8 mouse cellular contexts compared by ENCODE assay signal in the genomic region with DNA sequence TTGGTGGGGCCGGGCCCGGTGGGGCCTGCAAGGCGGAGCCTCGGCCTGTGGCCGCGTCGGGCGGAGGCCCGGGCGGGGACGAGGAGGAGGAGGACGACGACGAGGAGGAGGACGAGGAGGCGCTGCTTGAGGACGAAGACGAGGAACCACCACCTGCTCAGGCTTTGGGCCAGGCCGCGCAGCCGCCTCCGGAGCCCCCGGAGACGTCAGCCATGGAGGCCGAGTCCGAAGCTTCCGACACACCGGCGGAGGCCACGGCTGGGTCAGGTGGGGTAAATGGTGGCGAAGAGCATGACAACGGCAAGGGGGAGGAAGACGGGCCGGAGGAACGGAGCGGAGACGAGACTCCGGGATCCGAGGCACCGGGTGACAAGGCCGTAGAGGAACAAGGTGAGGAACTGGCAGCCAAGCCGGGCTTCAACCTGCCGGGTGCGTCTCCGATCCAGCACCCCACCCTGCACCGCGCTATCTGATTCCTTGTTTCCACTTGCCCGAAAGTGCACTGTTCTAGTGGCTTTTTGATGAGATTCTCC. TPM values are rescaled to one million over a fixed set of nuclear protein-coding genes. Genes with fewer than 3 reads are reported as not detected.
DNase-seq lines count a peak whose midpoint lies in the region; ATAC-seq lines count a peak whose summit lies in the region.

No protein-coding gene starts in this region.

- peaks cover 28% of the 10 kb centered on the region for H3K4me1 ChIP-seq in lung, embryonic 16.5 days (replicated peaks; ENCODE audit: control insufficient read depth, insufficient read depth, low read length)
- H3K4me1 ChIP-seq in hindbrain, embryonic 14.5 days (replicated peaks; ENCODE audit: control insufficient read depth, insufficient read depth, low read length): peaks cover 47% of the 10 kb centered on the region
- H3K4me1 ChIP-seq in midbrain, embryonic 10.5 days: peaks cover 46% of the 10 kb centered on the region

- peaks cover 24% of the 10 kb centered on the region for H3K36me3 ChIP-seq in lung, embryonic 16.5 days (ENCODE audit: control insufficient read depth, insufficient read depth, low read length)
- H3K36me3 ChIP-seq in hindbrain, embryonic 14.5 days (replicated peaks; ENCODE audit: control insufficient read depth, insufficient read depth): peaks cover 31% of the 10 kb centered on the region
- peaks cover 58% of the 10 kb centered on the region for H3K36me3 ChIP-seq in midbrain, embryonic 10.5 days

- ATAC-seq in cerebellum, adult (ENCODE audit: insufficient number of reproducible peaks, low FRiP score, low TSS enrichment): peak; percentile 19; the same call in 1 of the 2 replicates
- peak; percentile 13 for ATAC-seq in lung, embryonic 16.5 days (ENCODE audit: low read depth)
- ATAC-seq in hindbrain, embryonic 14.5 days (ENCODE audit: low FRiP score): peak; percentile 28
- ATAC-seq in megakaryocyte progenitor cell, adult 5-6 weeks (replicated peaks; ENCODE audit: poor library complexity): no peak

- H3K27me3 ChIP-seq in lung, embryonic 16.5 days (ENCODE audit: control insufficient read depth, insufficient read depth, low read depth, low read length): no peaks in the 10 kb centered on the region
- H3K27me3 ChIP-seq in hindbrain, embryonic 14.5 days (ENCODE audit: control insufficient read depth, insufficient read depth, low read length): no peaks in the 10 kb centered on the region
- H3K27me3 ChIP-seq in midbrain, embryonic 10.5 days (ENCODE audit: low read depth, poor library complexity, severe bottlenecking): no peaks in the 10 kb centered on the region

- peak overlapping the region; percentile 100 for H3K4me3 ChIP-seq in lung, embryonic 16.5 days (ENCODE audit: low read length)
- H3K4me3 ChIP-seq in hindbrain, embryonic 14.5 days (replicated peaks; ENCODE audit: low read length): peak overlapping the region; percentile 90
- peak overlapping the region; percentile 100 for H3K4me3 ChIP-seq in midbrain, embryonic 10.5 days

- peak overlapping the region; percentile 90 for H3K4me2 ChIP-seq in lung, embryonic 16.5 days (ENCODE audit: low read depth, low read length)
- H3K4me2 ChIP-seq in hindbrain, embryonic 14.5 days (replicated peaks): peak overlapping the region; percentile 76

- DNase-seq in cerebellum, postnatal 14 days: no peak
- no peak for DNase-seq in lung, postnatal 4 days
- DNase-seq in hindbrain, embryonic 14.5 days (ENCODE audit: low spot score): no peak
- no peak for DNase-seq in midbrain, embryonic 10.5 days (ENCODE audit: low spot score)
- no peak for DNase-seq in urinary bladder, postnatal 10 days (ENCODE audit: low spot score)

- H3K9ac ChIP-seq in lung, embryonic 16.5 days (ENCODE audit: low read length): peak overlapping the region; percentile 98
- peak overlapping the region; percentile 90 for H3K9ac ChIP-seq in hindbrain, embryonic 14.5 days

- under 1% methylated on average over 48 of the region's 48 CpGs for WGBS in lung, embryonic 16.5 days
- under 1% methylated on average over 48 of the region's 48 CpGs for WGBS in hindbrain, embryonic 14.5 days
- under 1% methylated on average over 48 of the region's 48 CpGs for WGBS in midbrain, embryonic 10.5 days

- no peaks in the 10 kb centered on the region for H3K9me3 ChIP-seq in lung, embryonic 16.5 days (ENCODE audit: control insufficient read depth, low read length)
- no peaks in the 10 kb centered on the region for H3K9me3 ChIP-seq in hindbrain, embryonic 14.5 days (ENCODE audit: control insufficient read depth, low read length)
- no peaks in the 10 kb centered on the region for H3K9me3 ChIP-seq in midbrain, embryonic 10.5 days (replicated peaks)

- H3K27ac ChIP-seq in lung, embryonic 16.5 days (ENCODE audit: low read length): peak overlapping the region; percentile 99
- peak overlapping the region; percentile 96 for H3K27ac ChIP-seq in hindbrain, embryonic 14.5 days
- peak overlapping the region; percentile 98 for H3K27ac ChIP-seq in midbrain, embryonic 10.5 days (replicated peaks)

RNA-seq across cellular contexts. Expression of a gene that starts 0.7 kb away (rescaled TPM):
- polyA plus RNA-seq in lung, embryonic 16.5 days (2015; fragmentation: Nextera tagmentation; extraction: Ambion mirVana): 4.4 and 5.0 TPM in 2 replicates
- 8.0 and 8.4 TPM in 2 replicates for polyA plus RNA-seq in hindbrain, embryonic 14.5 days (2014; fragmentation: Nextera tagmentation; extraction: Ambion mirVana)
- polyA plus RNA-seq in midbrain, embryonic 10.5 days (2016; fragmentation: Nextera tagmentation; extraction: Ambion mirVana): 4.3 and 4.4 TPM in 2 replicates
- total RNA-seq in megakaryocyte progenitor cell, adult 5-6 weeks (2015): 56.7 and 59.5 TPM in 2 replicates
- 64.7 and 77.8 TPM in 2 replicates for total RNA-seq in megakaryocyte progenitor cell, adult 5-6 weeks (2017)

RNA-seq across cellular contexts. Expression of a gene that starts 1.4 kb away (rescaled TPM):
- polyA plus RNA-seq in lung, embryonic 16.5 days (2015; fragmentation: Nextera tagmentation; extraction: Ambion mirVana): 55.2 and 56.5 TPM in 2 replicates
- 46.9 and 56.1 TPM in 2 replicates for polyA plus RNA-seq in hindbrain, embryonic 14.5 days (2014; fragmentation: Nextera tagmentation; extraction: Ambion mirVana)
- 69.0 and 74.5 TPM in 2 replicates for polyA plus RNA-seq in midbrain, embryonic 10.5 days (2016; fragmentation: Nextera tagmentation; extraction: Ambion mirVana)
- total RNA-seq in megakaryocyte progenitor cell, adult 5-6 weeks (2015): 29.0 and 31.0 TPM in 2 replicates
- total RNA-seq in megakaryocyte progenitor cell, adult 5-6 weeks (2017): 65.6 and 73.3 TPM in 2 replicates

RNA-seq across cellular contexts. Expression of a gene that starts 9.1 kb away (rescaled TPM):
- not detected in 2 replicates for polyA plus RNA-seq in lung, embryonic 16.5 days (2015; fragmentation: Nextera tagmentation; extraction: Ambion mirVana)
- not detected in 2 replicates for polyA plus RNA-seq in hindbrain, embryonic 14.5 days (2014; fragmentation: Nextera tagmentation; extraction: Ambion mirVana)
- polyA plus RNA-seq in midbrain, embryonic 10.5 days (2016; fragmentation: Nextera tagmentation; extraction: Ambion mirVana): not detected in 2 replicates
- 0.76 TPM in 1 of 2 replicates, not detected in the other for total RNA-seq in megakaryocyte progenitor cell, adult 5-6 weeks (2015)
- not detected in 2 replicates for total RNA-seq in megakaryocyte progenitor cell, adult 5-6 weeks (2017)

RNA-seq across cellular contexts. Expression of a gene that starts 16.8 kb away (rescaled TPM):
- polyA plus RNA-seq in lung, embryonic 16.5 days (2015; fragmentation: Nextera tagmentation; extraction: Ambion mirVana): 54.1 and 54.6 TPM in 2 replicates
- polyA plus RNA-seq in hindbrain, embryonic 14.5 days (2014; fragmentation: Nextera tagmentation; extraction: Ambion mirVana): 79.9 and 89.2 TPM in 2 replicates
- polyA plus RNA-seq in midbrain, embryonic 10.5 days (2016; fragmentation: Nextera tagmentation; extraction: Ambion mirVana): 55.2 and 63.4 TPM in 2 replicates
- total RNA-seq in megakaryocyte progenitor cell, adult 5-6 weeks (2015): 58.3 and 63.4 TPM in 2 replicates
- total RNA-seq in megakaryocyte progenitor cell, adult 5-6 weeks (2017): 28.8 and 31.6 TPM in 2 replicates

RNA-seq across cellular contexts. Expression of a gene that starts 18.1 kb away (rescaled TPM):
- polyA plus RNA-seq in lung, embryonic 16.5 days (2015; fragmentation: Nextera tagmentation; extraction: Ambion mirVana): 5.5 and 5.6 TPM in 2 replicates
- polyA plus RNA-seq in hindbrain, embryonic 14.5 days (2014; fragmentation: Nextera tagmentation; extraction: Ambion mirVana): 6.8 and 7.1 TPM in 2 replicates
- polyA plus RNA-seq in midbrain, embryonic 10.5 days (2016; fragmentation: Nextera tagmentation; extraction: Ambion mirVana): 7.5 and 7.8 TPM in 2 replicates
- 1.8 and 2.8 TPM in 2 replicates for total RNA-seq in megakaryocyte progenitor cell, adult 5-6 weeks (2015)
- total RNA-seq in megakaryocyte progenitor cell, adult 5-6 weeks (2017): 2.1 and 2.4 TPM in 2 replicates
